Mouse (Mus musculus) embryonic facial prominence, embryonic 14.5 days (tissue): ENCODE measurements at regions not wholly inside any gene's neighbourhood (a gene's known extent, or its start where the extent isn't known, plus 50 kb on each side); places are given as distances from the start of the nearest gene placed in this dataset.

ENCODE experiments used
- ATAC-seq: fragments of 200-750 bp; cut with Nextera tagmentation; 2 replicates; pipeline ENCODE4 v1.8.0; 2017; ENCODE audit warnings: low read depth, moderate number of reproducible peaks, moderate TSS enrichment
- DNase-seq: peaks from one replicate; pipeline ENCODE4 v3.0.0-alpha.2; 2015; ENCODE audit warnings: low spot score
- H3K27ac ChIP-seq: fragments of 300-500 bp; sonication (generic); replicated peaks from 2 replicates; pipeline ENCODE4 v1.5.1; 2014; ENCODE audit warnings: low read depth, mild to moderate bottlenecking, low read length, moderate library complexity
- H3K27me3 ChIP-seq: fragments of 300-500 bp; sonication (generic); replicated peaks from 2 replicates; pipeline ENCODE4 v1.6.1; 2014; ENCODE audit warnings: low read length; ENCODE audit not compliant: control insufficient read depth, insufficient read depth
- H3K36me3 ChIP-seq: fragments of 300-500 bp; sonication (generic); 2 replicates; pipeline ENCODE4 v1.6.1; 2014; ENCODE audit warnings: low read length, mixed read lengths; ENCODE audit not compliant: control insufficient read depth, insufficient read depth
- H3K4me1 ChIP-seq: fragments of 300-500 bp; sonication (generic); 2 replicates; pipeline ENCODE4 v1.6.1; 2014; ENCODE audit warnings: antibody characterized with exemption, low read length; ENCODE audit not compliant: control insufficient read depth, insufficient read depth
- H3K4me2 ChIP-seq: fragments of 300-500 bp; sonication (generic); 2 replicates; pipeline ENCODE4 v1.6.1; 2014; ENCODE audit warnings: low read depth, mild to moderate bottlenecking, low read length, moderate library complexity, mixed read lengths
- H3K4me3 ChIP-seq: fragments of 300-500 bp; sonication (generic); 2 replicates; pipeline ENCODE4 v1.5.1; 2014; ENCODE audit warnings: low read depth, mild to moderate bottlenecking, low read length
- H3K9ac ChIP-seq: fragments of 300-500 bp; sonication (generic); 2 replicates; pipeline ENCODE4 v1.6.1; 2014; ENCODE audit warnings: low read depth, mild to moderate bottlenecking, low read length, moderate library complexity, mixed read lengths
- H3K9me3 ChIP-seq: fragments of 300-500 bp; sonication (generic); 2 replicates; pipeline ENCODE4 v1.6.1; 2016; ENCODE audit warnings: low read length; ENCODE audit not compliant: control insufficient read depth
- WGBS: fragments of 180-500 bp; shearing (Covaris S2); extraction: QIAGEN DNeasy Blood & Tissue Kit; methylation state at CpG from one replicate; pipeline ENCODE4 v1.1.7; 2014; 5-methylcytosine and 5-hydroxymethylcytosine counted together

GRCm38 (mm10) chr2:169191974-169192373 is 236.6 kb upstream of the Zfp64 start:
- H3K36me3 ChIP-seq = no peaks in the 10 kb centered on the region
- H3K27me3 ChIP-seq = no peaks in the 10 kb centered on the region
- 65% methylated on average over 7 of the region's 7 CpGs for WGBS

GRCm38 (mm10) chr2:169191465-169191864 is 236.1 kb upstream of the Zfp64 start:
- 36% methylated on average over 10 of the region's 10 CpGs for WGBS
- no peak for ATAC-seq

More at GRCm38 (mm10) chr2:169191974-169192373, 236.6 kb upstream of the Zfp64 start:
- Histone ChIP-seq H3K27ac (no peak overlapping the region), H3K4me2 (no peak overlapping the region), H3K4me3 (no peak overlapping the region), H3K4me1 (peaks cover 4% of the 10 kb centered on the region; the same call in 1 of the 2 replicates), H3K9ac (no peak overlapping the region), H3K9me3 (no peaks in the 10 kb centered on the region)
- DNase-seq (no peak), ATAC-seq (no peak)

GRCm38 (mm10) chr2:169177565-169177964 is 222.2 kb upstream of the Zfp64 start:
- ATAC-seq (no peak), DNase-seq (no peak)
- no peak overlapping the region for H3K27ac ChIP-seq
- no peak overlapping the region for H3K4me2 ChIP-seq
- H3K9me3 ChIP-seq = no peaks in the 10 kb centered on the region
- H3K27me3 ChIP-seq = no peaks in the 10 kb centered on the region
- H3K36me3 ChIP-seq = no peaks in the 10 kb centered on the region
- H3K9ac ChIP-seq = no peak overlapping the region
- 83% methylated on average over 3 of the region's 3 CpGs for WGBS
- H3K4me3 ChIP-seq = no peak overlapping the region
- no peaks in the 10 kb centered on the region for H3K4me1 ChIP-seq

More at GRCm38 (mm10) chr2:169191465-169191864, 236.1 kb upstream of the Zfp64 start:
- Histone ChIP-seq H3K27ac (no peak overlapping the region), H3K27me3 (no peaks in the 10 kb centered on the region), H3K4me2 (no peak overlapping the region), H3K9me3 (no peaks in the 10 kb centered on the region), H3K4me3 (no peak overlapping the region), H3K9ac (no peak overlapping the region), H3K36me3 (no peaks in the 10 kb centered on the region), H3K4me1 (peaks cover 4% of the 10 kb centered on the region; the same call in 1 of the 2 replicates)
- DNase-seq = no peak

GRCm38 (mm10) chr2:169168795-169169194 is 213.4 kb upstream of the Zfp64 start:
- DNase-seq (no peak), ATAC-seq (no peak)
- Histone ChIP-seq H3K4me3 (no peak overlapping the region), H3K4me2 (no peak overlapping the region), H3K4me1 (no peaks in the 10 kb centered on the region), H3K9ac (no peak overlapping the region), H3K36me3 (no peaks in the 10 kb centered on the region), H3K9me3 (no peaks in the 10 kb centered on the region), H3K27ac (no peak overlapping the region), H3K27me3 (no peaks in the 10 kb centered on the region)
- 64% methylated on average over 5 of the region's 5 CpGs for WGBS

- Histone ChIP-seq H3K27me3 (no peaks in the 10 kb centered on the region), H3K4me3 (no peak overlapping the region), H3K4me1 (no peaks in the 10 kb centered on the region), H3K9me3 (no peaks in the 10 kb centered on the region), H3K27ac (no peak overlapping the region), H3K4me2 (no peak overlapping the region), H3K9ac (no peak overlapping the region), H3K36me3 (no peaks in the 10 kb centered on the region)
- ATAC-seq (no peak), DNase-seq (no peak)
- WGBS = 71% methylated on average over 6 of the region's 6 CpGs
Measured at GRCm38 (mm10) chr2:169168376-169168775, 213.0 kb upstream of the Zfp64 start.

- no peak for ATAC-seq
- H3K27me3 ChIP-seq = no peaks in the 10 kb centered on the region
- peaks cover 6% of the 10 kb centered on the region for H3K4me1 ChIP-seq
- H3K4me2 ChIP-seq = no peak overlapping the region
- no peak overlapping the region for H3K27ac ChIP-seq
- H3K36me3 ChIP-seq = no peaks in the 10 kb centered on the region
- H3K9ac ChIP-seq = no peak overlapping the region
- DNase-seq = no peak
- H3K4me3 ChIP-seq = no peak overlapping the region
- H3K9me3 ChIP-seq = no peaks in the 10 kb centered on the region
- WGBS = 81% methylated on average over 8 of the region's 8 CpGs
Measured at GRCm38 (mm10) chr2:169161651-169162050, 206.3 kb upstream of the Zfp64 start.

- H3K4me2 ChIP-seq = peak overlapping the region; percentile 15; the same call in 1 of the 2 replicates
- 37% methylated on average over 11 of the region's 11 CpGs for WGBS
Measured at GRCm38 (mm10) chr2:169158760-169159159, 203.4 kb upstream of the Zfp64 start.

GRCm38 (mm10) chr2:169158005-169158673 is 202.8 kb upstream of the Zfp64 start:
- no peak for ATAC-seq
- H3K36me3 ChIP-seq = no peaks in the 10 kb centered on the region
- H3K27me3 ChIP-seq = no peaks in the 10 kb centered on the region
- no peak overlapping the region for H3K4me3 ChIP-seq
- peak overlapping the region; percentile 15 for H3K4me2 ChIP-seq
- H3K27ac ChIP-seq = no peak overlapping the region
- H3K9me3 ChIP-seq = no peaks in the 10 kb centered on the region
- 48% methylated on average over 17 of the region's 17 CpGs for WGBS
- 0 out of 2 replicates have a peak overlapping the region, but pooled peaks have one; percentile 2 for H3K9ac ChIP-seq
- peaks cover 6% of the 10 kb centered on the region for H3K4me1 ChIP-seq
- peak; percentile 43 for DNase-seq

More at GRCm38 (mm10) chr2:169158760-169159159, 203.4 kb upstream of the Zfp64 start:
- Histone ChIP-seq H3K27me3 (no peaks in the 10 kb centered on the region), H3K9me3 (no peaks in the 10 kb centered on the region), H3K27ac (no peak overlapping the region), H3K9ac (0 out of 2 replicates have a peak overlapping the region, but pooled peaks have one; percentile 2), H3K36me3 (no peaks in the 10 kb centered on the region), H3K4me1 (peaks cover 6% of the 10 kb centered on the region), H3K4me3 (no peak overlapping the region)
- DNase-seq (no peak), ATAC-seq (no peak)

- no peak for DNase-seq
- Histone ChIP-seq H3K4me1 (peaks cover 6% of the 10 kb centered on the region), H3K4me3 (no peak overlapping the region), H3K9ac (no peak overlapping the region), H3K27ac (no peak overlapping the region), H3K27me3 (no peaks in the 10 kb centered on the region), H3K4me2 (no peak overlapping the region), H3K36me3 (no peaks in the 10 kb centered on the region), H3K9me3 (no peaks in the 10 kb centered on the region)
- no peak for ATAC-seq
- WGBS = 46% methylated on average over 8 of the region's 8 CpGs
Measured at GRCm38 (mm10) chr2:169156908-169157307, 201.5 kb upstream of the Zfp64 start.
